Mouse (Mus musculus): ENCODE measurements around the gene Hspa1b.
"Not testable (repeated sequence)": the region's sequence is repeated elsewhere in the genome, so short reads cannot be mapped to it uniquely, and the experiment has no call there.

- not testable (repeated sequence) for TF ChIP-seq CTCF (conservative IDR thresholded peaks at IDR 0.05; ENCODE audit: insufficient read depth, insufficient read length, low read depth, low read length)
- TF ChIP-seq POLR2A (IDR thresholded peaks at IDR 0.05; ENCODE audit: low read depth, low read length), result peak; percentile 82
These were observed 13.2 kb upstream of the Hspa1b start, which contains the start of the genes Hspa1a and Hspa1l for GRCm38 (mm10) chr17:34972069-34972749.

All from kidney, adult 2 months (tissue).